Mouse (Mus musculus): ENCODE measurements around the gene Lrwd1. TPM values are rescaled to one million over a fixed set of nuclear protein-coding genes. Genes with fewer than 3 reads are reported as not detected.

Lrwd1 gene
- polyA plus RNA-seq, 1 experiment from 2014 or later: 29.7 TPM

DNA sequence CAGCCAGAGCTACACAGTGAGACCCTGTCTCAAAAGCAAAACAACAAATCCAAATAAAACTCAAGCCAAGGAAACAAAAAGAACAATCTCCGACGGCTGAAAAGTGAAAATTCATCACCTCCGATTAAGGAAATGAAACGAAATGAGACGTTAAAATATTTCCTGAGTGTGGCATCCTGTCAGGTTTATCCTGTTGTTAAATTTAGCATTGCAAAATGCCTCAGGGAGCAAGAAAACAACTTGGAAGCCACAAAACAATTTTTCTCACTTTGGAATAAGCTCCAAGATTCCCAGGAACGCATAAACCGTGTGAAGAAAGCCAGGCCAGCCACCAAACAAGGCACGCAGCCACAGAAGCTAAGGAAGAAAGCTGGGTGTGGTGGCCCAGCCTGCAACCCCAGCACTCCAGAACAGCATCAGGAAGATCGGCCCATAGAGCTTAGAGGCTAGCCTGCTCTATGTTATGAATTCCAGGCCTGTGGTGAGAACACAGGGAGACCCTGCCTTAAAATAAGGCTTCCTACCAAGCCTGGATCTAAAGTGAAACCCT lies 58.8 kb downstream of the Lrwd1 start:
- DNase-seq (ENCODE audit: low spot score) (no peak), ATAC-seq (ENCODE audit: low read depth) (no peak)
- no peak overlapping the region for H3K4me2 ChIP-seq (ENCODE audit: low read depth, low read length)
- WGBS: 76% methylated on average over 9 of the region's 9 CpGs
- no peaks in the 10 kb centered on the region for H3K9me3 ChIP-seq (ENCODE audit: control insufficient read depth, low read length)
- H3K27ac ChIP-seq (replicated peaks; ENCODE audit: low read depth, low read length): no peak overlapping the region
- no peaks in the 10 kb centered on the region for H3K36me3 ChIP-seq (ENCODE audit: control insufficient read depth, insufficient read depth, low read length)
- H3K27me3 ChIP-seq (replicated peaks; ENCODE audit: control insufficient read depth, insufficient read depth, low read length): no peaks in the 10 kb centered on the region
- H3K4me1 ChIP-seq (ENCODE audit: control insufficient read depth, insufficient read depth, low read length): no peaks in the 10 kb centered on the region
- H3K9ac ChIP-seq (ENCODE audit: low read depth, low read length): no peak overlapping the region
- no peak overlapping the region for H3K4me3 ChIP-seq (ENCODE audit: low read depth, low read length)

DNA sequence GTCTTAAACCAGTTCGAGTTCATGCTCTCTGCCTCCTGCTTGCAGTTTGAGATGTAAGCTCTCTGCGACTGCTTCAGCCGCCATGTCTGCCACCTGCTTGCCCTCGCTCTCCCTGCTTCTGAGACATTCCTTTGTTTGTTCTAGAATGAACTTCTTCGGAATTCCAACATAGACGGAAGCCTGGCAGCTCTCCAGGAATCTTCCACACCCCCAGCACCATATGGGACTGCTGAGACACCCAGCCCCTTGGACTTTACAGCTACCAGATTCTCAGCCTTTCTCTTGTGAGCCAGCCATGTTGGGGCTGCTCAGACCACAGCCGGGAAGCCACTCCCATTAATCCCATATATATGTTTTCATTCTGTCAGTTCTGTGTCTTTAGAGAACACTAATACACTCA lies 59.6 kb downstream of the Lrwd1 start:
- no peaks in the 10 kb centered on the region for H3K36me3 ChIP-seq (ENCODE audit: control insufficient read depth, insufficient read depth, low read length)
- no peak overlapping the region for H3K9ac ChIP-seq (ENCODE audit: low read depth, low read length)
- H3K27me3 ChIP-seq (replicated peaks; ENCODE audit: control insufficient read depth, insufficient read depth, low read length): no peaks in the 10 kb centered on the region
- 0 out of 2 replicates have a peak overlapping the region, but pooled peaks have one; percentile 12 for H3K27ac ChIP-seq (replicated peaks; ENCODE audit: low read depth, low read length)
- no peaks in the 10 kb centered on the region for H3K9me3 ChIP-seq (ENCODE audit: control insufficient read depth, low read length)
- DNase-seq (ENCODE audit: low spot score) (peak; percentile 64), ATAC-seq (ENCODE audit: low read depth) (peak; percentile 30)
- no peak overlapping the region for H3K4me3 ChIP-seq (ENCODE audit: low read depth, low read length)
- WGBS: 24% methylated on average over 7 of the region's 7 CpGs
- no peak overlapping the region for H3K4me2 ChIP-seq (ENCODE audit: low read depth, low read length)
- no peaks in the 10 kb centered on the region for H3K4me1 ChIP-seq (ENCODE audit: control insufficient read depth, insufficient read depth, low read length)

DNA sequence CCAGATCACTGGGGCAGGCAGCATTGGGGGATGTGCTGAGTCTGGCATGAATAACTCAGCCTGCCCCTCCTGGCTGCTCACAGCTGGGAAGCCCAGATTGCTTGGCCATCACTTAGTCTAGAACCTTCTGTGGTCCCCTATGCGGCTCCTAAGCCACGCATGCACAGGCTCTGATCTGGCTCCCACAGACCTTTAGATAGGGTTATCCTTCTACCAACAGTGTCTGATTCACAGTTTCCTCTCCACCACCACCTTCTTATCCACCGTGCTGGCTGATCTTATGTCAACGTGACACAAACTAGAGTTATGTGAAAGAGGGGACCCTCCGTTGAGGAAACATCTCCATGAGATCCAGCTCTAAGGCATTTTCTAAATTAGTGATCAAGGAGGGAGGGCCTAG lies 60.8 kb downstream of the Lrwd1 start:
- 95% methylated on average over 5 of the region's 5 CpGs for WGBS

DNA sequence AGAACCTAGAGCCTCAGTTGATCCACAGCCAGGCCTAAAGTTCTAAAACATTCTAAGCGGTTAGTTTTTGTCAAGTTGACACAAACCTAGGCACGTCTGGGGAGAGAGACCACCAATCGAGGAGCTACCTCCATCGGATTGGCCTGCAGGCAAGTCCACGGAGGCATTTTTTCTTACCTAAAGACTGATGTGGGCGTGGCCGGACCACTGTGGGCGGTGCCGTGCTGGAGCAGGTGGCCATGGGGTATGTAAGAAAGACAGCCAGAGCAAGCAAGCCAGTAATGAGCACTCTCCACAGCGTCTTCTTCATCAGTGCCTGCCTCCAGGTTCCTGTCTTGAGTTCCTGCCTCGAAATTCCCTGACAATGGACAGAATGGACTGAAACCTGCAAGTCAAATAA lies 62.3 kb downstream of the Lrwd1 start:
- Histone ChIP-seq H3K27ac (replicated peaks; ENCODE audit: low read depth, low read length) (no peak overlapping the region), H3K9me3 (ENCODE audit: control insufficient read depth, low read length) (no peaks in the 10 kb centered on the region), H3K9ac (ENCODE audit: low read depth, low read length) (no peak overlapping the region), H3K27me3 (replicated peaks; ENCODE audit: control insufficient read depth, insufficient read depth, low read length) (no peaks in the 10 kb centered on the region), H3K4me3 (ENCODE audit: low read depth, low read length) (no peak overlapping the region), H3K4me1 (ENCODE audit: control insufficient read depth, insufficient read depth, low read length) (no peaks in the 10 kb centered on the region), H3K4me2 (ENCODE audit: low read depth, low read length) (no peak overlapping the region), H3K36me3 (ENCODE audit: control insufficient read depth, insufficient read depth, low read length) (no peaks in the 10 kb centered on the region)
- WGBS: 63% methylated on average over 11 of the region's 11 CpGs
- ATAC-seq (ENCODE audit: low read depth) (no peak), DNase-seq (ENCODE audit: low spot score) (no peak)

More for the DNA sequence above, 60.8 kb downstream of the Lrwd1 start:
- Histone ChIP-seq H3K4me2 (ENCODE audit: low read depth, low read length) (no peak overlapping the region), H3K27me3 (replicated peaks; ENCODE audit: control insufficient read depth, insufficient read depth, low read length) (no peaks in the 10 kb centered on the region), H3K27ac (replicated peaks; ENCODE audit: low read depth, low read length) (no peak overlapping the region), H3K9me3 (ENCODE audit: control insufficient read depth, low read length) (no peaks in the 10 kb centered on the region), H3K36me3 (ENCODE audit: control insufficient read depth, insufficient read depth, low read length) (no peaks in the 10 kb centered on the region), H3K4me1 (ENCODE audit: control insufficient read depth, insufficient read depth, low read length) (no peaks in the 10 kb centered on the region), H3K9ac (ENCODE audit: low read depth, low read length) (no peak overlapping the region), H3K4me3 (ENCODE audit: low read depth, low read length) (no peak overlapping the region)
- DNase-seq (ENCODE audit: low spot score): no peak
- ATAC-seq (ENCODE audit: low read depth): no peak

DNA sequence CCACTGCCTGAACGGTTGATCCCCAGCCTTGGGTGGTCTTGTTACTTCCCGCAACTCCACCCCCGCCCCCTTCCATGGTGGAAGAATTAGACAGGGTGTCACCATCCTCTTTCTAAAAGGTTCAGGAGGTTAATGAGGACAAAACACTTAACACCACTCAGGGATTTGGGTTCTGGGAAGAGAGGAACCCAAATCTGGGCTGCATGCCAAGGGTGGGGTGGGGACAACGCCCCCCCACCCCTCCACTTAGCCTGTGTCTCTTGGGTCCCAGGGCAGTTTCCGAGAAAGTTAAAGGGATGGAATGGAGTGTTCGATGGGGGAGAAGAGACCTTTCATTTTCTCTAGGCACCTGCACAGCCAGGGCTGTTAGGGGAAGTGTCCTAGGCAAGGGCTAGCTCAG lies 62.8 kb downstream of the Lrwd1 start:
- no peak overlapping the region for H3K4me3 ChIP-seq (ENCODE audit: low read depth, low read length)
- no peaks in the 10 kb centered on the region for H3K27me3 ChIP-seq (replicated peaks; ENCODE audit: control insufficient read depth, insufficient read depth, low read length)
- DNase-seq (ENCODE audit: low spot score) (no peak), ATAC-seq (ENCODE audit: low read depth) (no peak)
- no peak overlapping the region for H3K9ac ChIP-seq (ENCODE audit: low read depth, low read length)
- H3K4me2 ChIP-seq (ENCODE audit: low read depth, low read length): no peak overlapping the region
- 54% methylated on average over 6 of the region's 6 CpGs for WGBS
- H3K4me1 ChIP-seq (ENCODE audit: control insufficient read depth, insufficient read depth, low read length): no peaks in the 10 kb centered on the region
- no peaks in the 10 kb centered on the region for H3K36me3 ChIP-seq (ENCODE audit: control insufficient read depth, insufficient read depth, low read length)
- H3K9me3 ChIP-seq (ENCODE audit: control insufficient read depth, low read length): no peaks in the 10 kb centered on the region
- no peak overlapping the region for H3K27ac ChIP-seq (replicated peaks; ENCODE audit: low read depth, low read length)

Small RNA genes lying within 50 kb of the gene (microRNA-seq; reads per million reads assigned to microRNA genes)
- 1.00 reads per million for gene Mir7035 (ENCODE audit: borderline number of aligned reads)

Other genes with a start within 250 kb of the Lrwd1 start
- 365 and 522 TPM in 2 replicates for gene Hspb1, start 248.2 kb downstream of the Lrwd1 start, polyA plus RNA-seq (2014; fragmentation: Nextera tagmentation; extraction: Ambion mirVana)
- 97.4 and 101 TPM in 2 replicates for gene Ywhag, start 201.5 kb downstream of the Lrwd1 start, polyA plus RNA-seq (2014; fragmentation: Nextera tagmentation; extraction: Ambion mirVana)
- 3.2 and 4.7 TPM in 2 replicates for gene Ssc4d, start 161.5 kb downstream of the Lrwd1 start, polyA plus RNA-seq (2014; fragmentation: Nextera tagmentation; extraction: Ambion mirVana)
- gene Zp3, start 156.0 kb downstream of the Lrwd1 start, polyA plus RNA-seq (2014; fragmentation: Nextera tagmentation; extraction: Ambion mirVana): 0.58 and 0.77 TPM in 2 replicates
- 25.2 and 25.7 TPM in 2 replicates for gene Dtx2, start 141.3 kb downstream of the Lrwd1 start, polyA plus RNA-seq (2014; fragmentation: Nextera tagmentation; extraction: Ambion mirVana)
- gene Upk3b, start 97.6 kb downstream of the Lrwd1 start, polyA plus RNA-seq (2014; fragmentation: Nextera tagmentation; extraction: Ambion mirVana): 0.50 and 1.4 TPM in 2 replicates
- gene Upk3bl, start 81.6 kb downstream of the Lrwd1 start, polyA plus RNA-seq (2014; fragmentation: Nextera tagmentation; extraction: Ambion mirVana): 17.1 and 28.1 TPM in 2 replicates
- gene Rasa4, start 52.2 kb downstream of the Lrwd1 start, polyA plus RNA-seq (2014; fragmentation: Nextera tagmentation; extraction: Ambion mirVana): 11.4 and 13.8 TPM in 2 replicates
- 227 and 230 TPM in 2 replicates for gene Polr2j, start 19.4 kb downstream of the Lrwd1 start, polyA plus RNA-seq (2014; fragmentation: Nextera tagmentation; extraction: Ambion mirVana)
- 11.7 and 15.2 TPM in 2 replicates for gene Alkbh4, start 72 bp upstream of the Lrwd1 start, polyA plus RNA-seq (2014; fragmentation: Nextera tagmentation; extraction: Ambion mirVana)
- gene Orai2, start 34.6 kb upstream of the Lrwd1 start, polyA plus RNA-seq (2014; fragmentation: Nextera tagmentation; extraction: Ambion mirVana): 12.0 and 12.4 TPM in 2 replicates
- gene Prkrip1, start 62.9 kb upstream of the Lrwd1 start, polyA plus RNA-seq (2014; fragmentation: Nextera tagmentation; extraction: Ambion mirVana): 48.0 and 52.0 TPM in 2 replicates
- 10.2 and 10.3 TPM in 2 replicates for gene Sh2b2, start 110.5 kb upstream of the Lrwd1 start, polyA plus RNA-seq (2014; fragmentation: Nextera tagmentation; extraction: Ambion mirVana)